Mouse (Mus musculus): Measurements from ENCODE around the gene Slc35g2. TPM values are rescaled to one million over a fixed set of nuclear protein-coding genes. Genes with fewer than 3 reads are reported as not detected.

Slc35g2 gene
- total RNA-seq, 1 experiment from 2014 or later = not detected

GRCm38 (mm10) chr9:100506652-100507051, 64.2 kb downstream of the Slc35g2 start:
- ATAC-seq (ENCODE audit: extremely low read depth, insufficient number of reproducible peaks, low FRiP score, poor library complexity, severe bottlenecking) = no peak

- no peak for ATAC-seq (ENCODE audit: extremely low read depth, insufficient number of reproducible peaks, low FRiP score, poor library complexity, severe bottlenecking)
Measured at GRCm38 (mm10) chr9:100505498-100505897, 65.4 kb downstream of the Slc35g2 start.

Other genes with a start within 250 kb of the Slc35g2 start
- 1.1 and 2.0 TPM in 2 replicates for gene Il20rb, start 84.3 kb downstream of the Slc35g2 start, total RNA-seq (2017)
- gene Nck1, start 25.0 kb downstream of the Slc35g2 start, total RNA-seq (2017) = 44.1 and 47.6 TPM in 2 replicates
- 79.6 and 98.8 TPM in 2 replicates for gene Stag1, start 26.7 kb upstream of the Slc35g2 start, total RNA-seq (2017)